Comparison of ENCODE assay signal across 8 mouse cellular contexts in genomic region chr9:58539886-58540285, GRCm38 (mm10). TPM values are rescaled to one million over a fixed set of nuclear protein-coding genes. Genes with fewer than 3 reads are reported as not detected.
DNase-seq lines count a peak whose midpoint lies in the region; ATAC-seq lines count a peak whose summit lies in the region.

No protein-coding gene starts in this region.

- WGBS in intestine, embryonic 16.5 days = 47% methylated on average over 5 of the region's 5 CpGs

- H3K9me3 ChIP-seq in intestine, embryonic 16.5 days (ENCODE audit: control insufficient read depth, low read length) = no peaks in the 10 kb centered on the region

- intact Hi-C loops in gastrocnemius, postnatal 36 days (cut with DNase I) = loop anchor here (2.0 to 5.0 kb wide), 3 partner anchors 39 to 337 kb away; no protein-coding TSS in a partner anchor

- H3K4me3 ChIP-seq in intestine, embryonic 16.5 days (ENCODE audit: low read length) = no peak overlapping the region

- ATAC-seq in intestine, embryonic 16.5 days = 0 out of 2 replicates have a peak, but pooled peaks have one; percentile 21

- H3K9ac ChIP-seq in intestine, embryonic 16.5 days (ENCODE audit: low read depth, low read length) = no peak overlapping the region

- peak; percentile 62 for DNase-seq in gastrocnemius, adult 18-20 months (ENCODE audit: low spot score)
- DNase-seq in gastrocnemius, postnatal 36 days = no peak
- peak; percentile 89 for DNase-seq in 3T3-L1 (ENCODE audit: low read depth, low spot score)
- peak; percentile 76 for DNase-seq in adipocyte (ENCODE audit: low spot score)
- DNase-seq in embryo, embryonic 9.5 days (ENCODE audit: extremely low spot score) = peak; percentile 48
- DNase-seq in lung, postnatal 25 days (ENCODE audit: low spot score) = peak; percentile 43
- DNase-seq in spleen, adult 12 weeks (ENCODE audit: low spot score) = peak; percentile 19

- no peak overlapping the region for H3K27ac ChIP-seq in intestine, embryonic 16.5 days (ENCODE audit: low read length)

- H3K4me2 ChIP-seq in intestine, embryonic 16.5 days (ENCODE audit: low read depth, low read length) = no peak overlapping the region

- no peaks in the 10 kb centered on the region for H3K27me3 ChIP-seq in intestine, embryonic 16.5 days (replicated peaks; ENCODE audit: control insufficient read depth, insufficient read depth, low read length)

- H3K36me3 ChIP-seq in intestine, embryonic 16.5 days (ENCODE audit: control insufficient read depth, insufficient read depth, low read length) = peaks cover 3% of the 10 kb centered on the region; the same call in 1 of the 2 replicates

- peaks cover 9% of the 10 kb centered on the region for H3K4me1 ChIP-seq in intestine, embryonic 16.5 days (ENCODE audit: control insufficient read depth, insufficient read depth, low read length)

RNA-seq across cellular contexts. Expression of gene Cd276, which starts 15.4 kb away (rescaled TPM):
- total RNA-seq in gastrocnemius, adult 18-20 months (2021) = 10 to 100 TPM in 1 of 2 experiments, 1 to 10 TPM in 1; 8.5 to 13.5 TPM
- total RNA-seq in gastrocnemius, postnatal 36 days (2021) = 1 to 10 TPM; 8.8 to 9.9 TPM
- 17.9 and 18.1 TPM in 2 replicates for polyA plus RNA-seq in intestine, embryonic 16.5 days (2015; fragmentation: Nextera tagmentation; extraction: Ambion mirVana)

RNA-seq across cellular contexts. Expression of gene Nptn, which starts 42.2 kb away (rescaled TPM):
- 100 to 1,000 TPM; 116 to 123 TPM for total RNA-seq in gastrocnemius, adult 18-20 months (2021)
- 100 to 1,000 TPM; 106 to 112 TPM for total RNA-seq in gastrocnemius, postnatal 36 days (2021)
- 118 and 122 TPM in 2 replicates for polyA plus RNA-seq in intestine, embryonic 16.5 days (2015; fragmentation: Nextera tagmentation; extraction: Ambion mirVana)

RNA-seq across cellular contexts. Expression of gene Insyn1, which starts 51.5 kb away (rescaled TPM):
- total RNA-seq in gastrocnemius, adult 18-20 months (2021) = 10 to 100 TPM; 24.5 to 31.0 TPM
- 10 to 100 TPM; 13.7 to 15.6 TPM for total RNA-seq in gastrocnemius, postnatal 36 days (2021)
- polyA plus RNA-seq in intestine, embryonic 16.5 days (2015; fragmentation: Nextera tagmentation; extraction: Ambion mirVana) = 0.35 and 0.62 TPM in 2 replicates

Comparison
In these comparisons a context has a peak if more than half of its experiments do, and no peak if none do; other contexts are left out.
1. DNase-seq: peak in gastrocnemius, adult 18-20 months (single experiment), 3T3-L1 (single experiment), adipocyte (single experiment), embryo, embryonic 9.5 days (single experiment), lung, postnatal 25 days (single experiment) and spleen, adult 12 weeks (single experiment); none in gastrocnemius, postnatal 36 days (0 of 2).